Mouse (Mus musculus) layer of hippocampus, adult 2 months (tissue): ENCODE data around the gene Gpr146. TPM values are rescaled to one million over a fixed set of nuclear protein-coding genes. Genes with fewer than 3 reads are reported as not detected.
A peak's percentile ranks its signal among the peaks of the same experiment; 100 is the strongest.

ENCODE experiments used
- DNase-seq, 2 experiments: peaks; one replicate each; pipeline ENCODE4 v3.0.0; 2022; ENCODE audit warnings: low spot score in 2 of 2
- H3K27ac ChIP-seq: fragments of 200-600 bp; 2 replicates; pipeline ENCODE4 v1.8.1; 2022
- H3K4me3 ChIP-seq: fragments of 200-600 bp; 2 replicates; pipeline ENCODE4 v1.8.1; 2022; ENCODE audit warnings: mild to moderate bottlenecking
- CTCF ChIP-seq: fragments of 200-600 bp; conservative IDR thresholded peaks from 2 replicates; pipeline ENCODE4 v1.8.1; 2022; ENCODE audit warnings: antibody characterized with exemption, mild to moderate bottlenecking, moderate library complexity
- total RNA-seq, 2 experiments: library from RNA; stranded (reverse); gene quantifications; 2 replicates each; pipeline ENCODE4 v1.2.3; 2021

Gene Gpr146
- total RNA-seq, 2 experiments from 2014 or later: 11.5 to 12.8 TPM

DNA sequence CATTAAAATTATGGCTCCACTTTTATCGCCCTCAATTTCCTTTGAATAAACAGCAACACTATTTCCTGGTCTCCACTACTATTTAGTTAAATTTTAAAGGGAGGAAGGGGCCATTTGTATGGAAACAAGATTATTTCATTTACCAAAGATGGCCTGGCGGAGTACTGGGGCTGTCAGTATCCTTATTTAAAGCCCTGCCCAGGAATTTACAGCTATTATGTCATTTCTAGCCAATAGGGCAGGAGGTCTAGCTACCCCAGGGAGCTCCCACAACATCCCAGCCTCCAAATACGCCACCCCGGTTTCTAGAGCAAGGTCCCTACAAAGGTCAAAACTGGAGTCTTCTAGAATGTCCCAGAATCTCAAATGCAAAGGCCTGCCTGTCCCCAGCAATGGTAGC lies 36.0 kb downstream of the Gpr146 start:
- no peak for DNase-seq
- Histone ChIP-seq H3K4me3 (no peak overlapping the region), H3K27ac (no peak overlapping the region)
- TF ChIP-seq CTCF: no peak

- no peak for TF ChIP-seq CTCF
Observed at GRCm38 (mm10) chr5:139415001-139415400, 37.5 kb downstream of the Gpr146 start.

DNA sequence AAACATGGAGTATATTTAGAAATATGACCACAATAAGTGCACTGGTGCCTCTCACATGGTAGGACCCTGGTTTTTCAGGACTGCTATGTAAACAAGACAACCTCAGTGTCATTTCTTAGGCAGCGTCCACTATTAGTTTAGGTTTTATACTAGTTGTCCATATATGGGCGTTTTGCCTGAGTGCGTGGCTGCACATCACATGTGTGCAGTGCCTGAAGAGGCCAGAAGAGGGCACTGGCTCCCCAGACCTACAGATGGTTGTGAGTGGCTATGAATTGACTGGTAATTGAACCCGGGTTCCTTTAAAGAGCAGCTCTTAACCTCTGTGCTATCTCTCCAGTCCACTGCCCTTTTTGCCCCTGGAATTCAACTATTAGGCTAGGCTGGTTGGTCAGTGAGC lies 39.4 kb downstream of the Gpr146 start:
- no peak overlapping the region for H3K27ac ChIP-seq
- no peak for DNase-seq
- TF ChIP-seq CTCF: peak; percentile 65
- no peak overlapping the region for H3K4me3 ChIP-seq

More at GRCm38 (mm10) chr5:139415001-139415400, 37.5 kb downstream of the Gpr146 start:
- Histone ChIP-seq H3K4me3 (no peak overlapping the region), H3K27ac (no peak overlapping the region)
- DNase-seq: no peak

- Histone ChIP-seq H3K27ac (no peak overlapping the region), H3K4me3 (no peak overlapping the region)
- TF ChIP-seq CTCF: peak; percentile 22; the same call in 1 of the 2 replicates
- DNase-seq: no peak
Observed at GRCm38 (mm10) chr5:139417480-139417879, 40.0 kb downstream of the Gpr146 start.

DNA sequence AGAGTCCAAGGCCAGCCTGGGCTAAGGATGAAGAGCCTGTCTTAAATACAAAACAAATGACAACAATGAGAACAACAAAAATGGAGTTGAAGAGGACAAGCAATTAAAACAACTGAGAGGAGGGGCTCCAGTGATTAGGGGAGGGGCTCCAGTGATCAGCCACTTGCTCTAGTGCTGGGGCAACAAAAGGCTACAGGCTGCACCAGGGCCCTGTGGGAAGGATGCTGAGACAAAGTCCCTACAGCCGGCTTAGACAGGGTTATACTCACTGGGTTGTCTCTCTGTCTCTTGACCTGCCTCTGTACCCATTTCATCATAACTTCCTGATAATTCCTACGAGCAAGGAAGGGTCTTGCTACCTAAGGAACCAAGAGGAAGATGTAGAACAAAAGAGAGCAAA lies 40.6 kb downstream of the Gpr146 start:
- DNase-seq: no peak
- TF ChIP-seq CTCF: no peak
- H3K27ac ChIP-seq: peak overlapping the region; percentile 8; the same call in 1 of the 2 replicates
- no peak overlapping the region for H3K4me3 ChIP-seq

- TF ChIP-seq CTCF: no peak
- H3K4me3 ChIP-seq: no peak overlapping the region
- no peak for DNase-seq
- peak overlapping the region; percentile 8 for H3K27ac ChIP-seq
Observed at GRCm38 (mm10) chr5:139418633-139419032, 41.1 kb downstream of the Gpr146 start.

DNA sequence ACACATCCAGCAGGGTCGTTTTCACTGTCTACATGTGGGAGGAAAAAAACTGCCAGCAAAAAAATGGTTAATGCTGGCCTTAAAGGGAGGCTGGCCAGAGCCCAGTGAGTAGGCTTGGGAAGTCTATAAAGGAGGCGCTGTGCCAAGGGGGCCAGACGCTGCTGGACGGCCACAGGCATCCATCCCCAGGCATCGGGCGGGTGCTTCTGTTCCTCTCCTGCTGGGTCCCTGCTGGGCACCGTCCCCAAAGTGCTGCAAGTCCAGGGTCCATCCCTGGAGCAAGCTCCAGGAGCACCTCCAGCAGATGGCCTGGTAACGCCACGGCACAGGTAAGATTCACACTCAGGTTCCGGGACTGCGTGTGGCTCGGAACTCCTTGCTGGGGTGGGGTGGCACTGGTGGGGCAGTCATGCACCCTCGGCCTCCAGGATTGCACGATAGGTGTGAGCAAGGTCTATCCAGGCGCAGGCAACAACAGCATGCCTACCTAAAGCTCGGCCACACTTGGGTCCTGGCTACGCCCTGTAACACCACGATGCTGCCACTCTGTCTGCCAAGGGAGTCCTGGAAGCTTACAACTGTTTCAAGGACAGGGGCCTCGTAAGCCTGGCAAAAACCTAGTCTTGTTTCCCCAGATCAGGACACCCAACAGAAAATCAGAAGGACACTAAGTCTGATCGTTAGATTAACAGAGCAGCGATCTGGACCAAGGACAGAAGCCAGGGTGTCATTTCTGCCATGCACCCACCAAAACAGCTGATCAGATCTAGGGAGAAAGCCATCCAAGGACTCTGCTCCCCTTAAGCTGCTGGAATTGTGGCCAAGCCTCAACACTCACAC lies 45.7 kb downstream of the Gpr146 start, which contains the start of gene Gper1:
Gene Gper1 (plus strand): TSS at position 126 of the 840 bp plus-strand sequence.
- no peak for DNase-seq
- Histone ChIP-seq H3K4me3 (peak within 1 kb of the TSS; percentile 8; the same call in 1 of the 2 replicates), H3K27ac (peak within 1 kb of the TSS; percentile 57)
- TF ChIP-seq CTCF: no peak

- no peak for TF ChIP-seq CTCF
- DNase-seq: no peak
- Histone ChIP-seq H3K4me3 (no peak overlapping the region), H3K27ac (no peak overlapping the region)
Observed at GRCm38 (mm10) chr5:139425198-139425597, 47.7 kb downstream of the Gpr146 start.

DNA sequence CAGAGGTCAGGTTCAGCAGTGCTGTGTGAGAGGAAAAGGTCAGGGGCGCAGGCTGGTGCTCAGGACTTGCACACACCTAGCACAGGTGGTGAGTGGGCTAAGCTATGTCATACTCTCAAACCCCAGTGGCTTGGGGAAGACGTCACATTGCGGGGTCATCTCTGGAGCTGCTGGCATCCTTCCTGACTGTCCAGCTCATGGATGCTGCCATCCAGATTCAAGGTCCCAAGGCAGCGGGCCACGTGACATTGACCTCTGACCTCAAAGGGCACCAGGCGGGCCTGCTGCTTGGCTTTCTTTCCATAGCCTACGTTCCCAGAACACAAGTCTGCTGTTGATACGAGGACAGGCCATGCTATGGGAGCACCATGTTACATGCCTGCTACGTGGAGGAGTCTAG lies 49.5 kb downstream of the Gpr146 start:
- TF ChIP-seq CTCF: no peak

DNA sequence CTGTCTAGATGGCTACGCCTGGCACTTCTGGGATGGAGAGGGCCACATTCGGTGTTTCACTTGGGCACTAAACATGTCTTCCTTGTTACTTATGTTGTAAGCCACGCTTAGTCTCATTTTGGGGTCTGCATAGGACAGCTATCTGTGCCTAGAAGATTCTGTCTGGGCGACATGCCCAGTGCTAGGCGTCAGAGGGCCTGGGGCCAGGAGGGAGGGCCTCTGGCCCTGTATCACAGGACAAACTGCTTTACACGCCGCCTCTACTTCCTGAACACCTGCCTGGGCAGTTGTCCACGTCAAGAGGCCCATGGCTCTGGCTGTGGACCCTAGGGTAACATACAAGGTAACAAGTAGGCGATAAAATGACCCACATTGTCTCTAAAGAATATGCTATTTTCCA lies 50.5 kb downstream of the Gpr146 start:
- DNase-seq: no peak
- no peak for TF ChIP-seq CTCF
- H3K4me3 ChIP-seq: no peak overlapping the region
- H3K27ac ChIP-seq: peak overlapping the region; percentile 92

More for the DNA sequence above, 49.5 kb downstream of the Gpr146 start:
- H3K4me3 ChIP-seq: no peak overlapping the region
- no peak for DNase-seq
- H3K27ac ChIP-seq: no peak overlapping the region; the same call in 1 of the 2 replicates

DNA sequence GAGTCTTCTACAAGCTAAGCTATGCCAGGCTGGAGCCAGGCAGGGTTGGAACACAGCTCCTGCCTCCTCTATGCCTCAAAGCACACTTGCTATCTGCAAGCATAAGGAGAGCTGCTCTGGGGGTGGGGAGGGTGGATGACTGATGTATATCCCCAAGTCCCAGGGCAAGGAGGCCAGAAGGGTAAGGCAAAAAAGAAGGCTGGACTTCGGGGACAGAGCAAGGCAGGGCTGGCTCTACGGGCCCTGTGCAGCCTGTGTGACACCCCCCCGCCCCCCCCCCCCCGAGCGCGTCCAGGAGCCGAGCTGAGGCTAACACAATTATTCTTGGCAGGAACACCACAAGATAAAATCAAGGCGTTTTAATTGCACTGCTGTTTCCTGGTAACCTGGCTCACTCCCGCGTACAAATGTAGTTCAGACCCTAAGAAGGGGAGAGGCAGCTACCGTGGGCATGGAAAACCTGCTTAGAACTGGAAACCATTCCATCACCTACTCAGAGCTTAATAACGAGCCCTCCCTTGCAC lies 52.4 kb downstream of the Gpr146 start:
- H3K4me3 ChIP-seq: peak overlapping the region; percentile 13; the same call in 1 of the 2 replicates
- TF ChIP-seq CTCF: no peak
- H3K27ac ChIP-seq: peak overlapping the region; percentile 92
- no peak for DNase-seq

DNA sequence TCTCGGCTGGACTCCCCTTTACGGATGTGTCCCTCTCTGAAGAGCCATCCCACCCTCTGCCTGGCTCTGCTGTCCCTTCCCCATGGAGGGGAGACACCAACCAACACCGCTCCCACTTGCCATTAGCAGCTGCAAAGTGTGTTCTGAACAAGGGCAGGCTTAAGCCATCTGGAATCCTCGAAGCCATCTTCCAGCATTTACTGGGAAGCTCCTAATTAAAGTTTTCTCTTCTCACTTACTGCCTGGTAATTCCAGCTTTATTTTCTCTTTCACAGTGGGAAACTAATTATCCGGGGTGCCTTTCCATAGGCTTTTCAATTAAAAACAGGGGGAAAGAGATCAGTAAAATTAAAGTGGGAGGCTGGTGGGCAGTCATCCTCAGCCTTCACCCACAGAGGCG lies 54.8 kb downstream of the Gpr146 start:
- TF ChIP-seq CTCF: no peak
- Histone ChIP-seq H3K27ac (peak overlapping the region; percentile 92), H3K4me3 (no peak overlapping the region)
- DNase-seq: no peak

DNA sequence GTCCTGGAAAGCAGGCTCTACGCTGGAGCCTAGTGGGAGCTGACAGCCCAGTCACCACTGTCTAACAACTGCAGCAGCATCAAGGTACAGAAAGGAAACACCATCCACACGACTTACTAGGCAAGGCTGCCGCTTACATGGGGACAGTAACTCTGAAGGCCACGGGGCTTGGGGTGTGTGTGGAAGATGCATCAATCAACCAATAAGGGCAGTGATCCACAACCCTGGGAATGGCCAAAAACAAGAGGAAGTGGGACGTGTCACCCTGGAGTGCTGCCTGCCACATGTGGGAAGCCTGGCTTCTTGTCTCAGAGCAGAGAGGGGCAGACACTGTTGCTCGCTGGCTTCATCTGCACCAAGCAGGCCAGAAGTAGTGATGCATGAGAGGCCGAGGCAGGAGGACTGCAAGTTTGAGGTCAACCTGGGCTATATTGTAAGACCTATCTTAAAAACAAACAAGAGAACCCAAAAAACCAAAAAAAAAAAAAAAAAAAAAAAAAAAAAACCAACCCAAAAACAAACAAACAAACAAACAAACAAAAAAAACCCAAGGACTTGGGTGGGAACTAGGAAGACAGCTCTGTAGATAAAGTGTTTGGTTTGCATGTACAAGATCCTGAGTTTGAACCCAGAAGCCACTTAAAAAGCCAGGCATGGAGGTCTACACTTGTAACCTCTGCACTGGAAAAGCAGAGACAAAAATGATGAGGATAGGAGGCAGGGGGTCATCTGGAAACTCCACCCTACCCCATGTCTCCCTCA lies 55.4 kb downstream of the Gpr146 start:
- H3K4me3 ChIP-seq: no peak overlapping the region
- no peak for TF ChIP-seq CTCF
- DNase-seq: no peak
- H3K27ac ChIP-seq: peak overlapping the region; percentile 95
